Mouse (Mus musculus) liver, postnatal 0 days (tissue): Measurements from ENCODE around the gene Wdr19.

ENCODE experiments used
- CTCF ChIP-seq: sonication (generic); IDR thresholded peaks from 2 replicates; pipeline ENCODE4 v1.5.1; 2016; ENCODE audit warnings: antibody characterized with exemption, low read depth
- EP300 ChIP-seq: IDR thresholded peaks from 2 replicates; pipeline ENCODE4 v1.6.1; 2016; ENCODE audit warnings: antibody characterized with exemption, low read depth, mild to moderate bottlenecking

DNA sequence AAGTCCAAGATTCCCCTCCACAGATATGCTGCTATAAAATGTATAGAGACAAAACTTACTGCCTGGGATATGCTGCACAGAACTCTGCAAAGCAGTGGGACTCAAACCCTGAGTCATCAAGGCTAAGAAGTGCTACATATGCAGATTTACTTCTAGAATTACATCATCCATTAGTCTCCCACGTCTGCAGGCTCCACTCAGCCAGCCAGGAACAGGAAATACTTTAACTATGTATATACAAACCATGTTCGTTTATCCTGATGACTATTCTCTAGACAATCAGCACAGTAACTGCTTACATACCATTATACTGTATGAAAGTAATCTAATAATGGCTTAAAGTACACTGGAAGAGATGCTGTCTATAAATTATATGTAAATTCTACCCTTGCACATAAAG lies 94.8 kb downstream of the Wdr19 start:
- TF ChIP-seq CTCF = no peak
- TF ChIP-seq EP300 = no peak
